Mouse (Mus musculus) liver, embryonic 14.5 days (tissue): ENCODE measurements around the gene Csrnp3. TPM values are rescaled to one million over a fixed set of nuclear protein-coding genes. Genes with fewer than 3 reads are reported as not detected.

Experiments used
- ATAC-seq: fragments of 200-750 bp; cut with Nextera tagmentation; 2 replicates; pipeline ENCODE4 v1.8.0; 2017; ENCODE audit warnings: moderate number of reproducible peaks, mild to moderate bottlenecking, moderate library complexity; ENCODE audit not compliant: insufficient read depth
- DNase-seq, 3 experiments: peaks; one replicate each; pipeline ENCODE4 v3.0.0-alpha.2; 2012 to 2013; ENCODE audit warnings: low read depth in 3 of 3, low spot score in 3 of 3
- H3K27ac ChIP-seq: fragments of 300-500 bp; sonication (generic); 2 replicates; pipeline ENCODE4 v1.5.1; 2014; ENCODE audit warnings: moderate library complexity, mild to moderate bottlenecking, control low read depth, inconsistent platforms
- H3K27me3 ChIP-seq: fragments of 300-500 bp; sonication (generic); 2 replicates; pipeline ENCODE4 v1.6.1; 2014; ENCODE audit warnings: mild to moderate bottlenecking, low read length, moderate library complexity; ENCODE audit not compliant: control insufficient read depth, insufficient read depth
- H3K36me3 ChIP-seq: fragments of 300-500 bp; sonication (generic); replicated peaks from 2 replicates; pipeline ENCODE4 v1.6.1; 2014; ENCODE audit warnings: low read depth; ENCODE audit not compliant: control insufficient read depth, insufficient read depth
- H3K4me1 ChIP-seq, 2 experiments: fragments of 200-500 bp in 1 of 2; fragments of 300-500 bp in 1 of 2; sonication (generic) in 1 of 2; replicated peaks; 2 replicates each; pipeline ENCODE4 v1.6.1; 2012 to 2014; ENCODE audit warnings: antibody characterized with exemption in 1 of 2, inconsistent platforms in 1 of 2, low read length in 1 of 2; ENCODE audit not compliant: control insufficient read depth in 2 of 2, insufficient read depth in 2 of 2
- H3K4me2 ChIP-seq: fragments of 300-500 bp; sonication (generic); 2 replicates; pipeline ENCODE4 v1.6.1; 2014; ENCODE audit warnings: low read depth, mild to moderate bottlenecking, control low read depth, moderate library complexity
- H3K4me3 ChIP-seq, 2 experiments: fragments of 200-500 bp in 1 of 2; fragments of 300-500 bp in 1 of 2; sonication (generic) in 1 of 2; 2 replicates each; pipeline ENCODE4 v1.5.1; 2012 to 2014; ENCODE audit warnings: low read depth in 2 of 2, low read length in 2 of 2, mild to moderate bottlenecking in 2 of 2, control low read depth in 1 of 2, inconsistent platforms in 1 of 2, moderate library complexity in 1 of 2; ENCODE audit not compliant: insufficient read depth in 1 of 2
- H3K9ac ChIP-seq: fragments of 300-500 bp; sonication (generic); replicated peaks from 2 replicates; pipeline ENCODE4 v1.6.1; 2014; ENCODE audit warnings: mild to moderate bottlenecking, control low read depth, moderate library complexity
- H3K9me3 ChIP-seq: fragments of 300-500 bp; sonication (generic); 2 replicates; pipeline ENCODE4 v1.6.1; 2016; ENCODE audit warnings: low read length, mixed read lengths; ENCODE audit not compliant: control insufficient read depth
- CTCF ChIP-seq: IDR thresholded peaks from 2 replicates; pipeline ENCODE4 v1.5.1; 2016; ENCODE audit warnings: antibody characterized with exemption, low read depth, control low read depth
- EP300 ChIP-seq: IDR thresholded peaks from 2 replicates; pipeline ENCODE4 v1.6.1; 2016; ENCODE audit warnings: antibody characterized with exemption, low read depth
- WGBS: fragments of 180-500 bp; shearing (Covaris S2); extraction: QIAGEN DNeasy Blood & Tissue Kit; methylation state at CpG from one replicate; pipeline ENCODE4 v1.1.7; 2014; ENCODE audit not compliant: insufficient replicate concordance; 5-methylcytosine and 5-hydroxymethylcytosine counted together
- polyA plus RNA-seq, 2 experiments: library from polyadenylated mRNA; depleted of rRNA in 1 of 2; stranded (reverse) in 1 of 2; unstranded in 1 of 2; fragments of >200 nt; fragmentation: Nextera tagmentation in 1 of 2; extraction: Ambion mirVana in 1 of 2; gene quantifications; 2 replicates each; pipeline versions ENCODE4 v1.2.1 to v1.2.3; 2012 to 2014

Csrnp3 gene
- polyA plus RNA-seq, 2 experiments: 0.02 TPM; not detected in 1

DNA sequence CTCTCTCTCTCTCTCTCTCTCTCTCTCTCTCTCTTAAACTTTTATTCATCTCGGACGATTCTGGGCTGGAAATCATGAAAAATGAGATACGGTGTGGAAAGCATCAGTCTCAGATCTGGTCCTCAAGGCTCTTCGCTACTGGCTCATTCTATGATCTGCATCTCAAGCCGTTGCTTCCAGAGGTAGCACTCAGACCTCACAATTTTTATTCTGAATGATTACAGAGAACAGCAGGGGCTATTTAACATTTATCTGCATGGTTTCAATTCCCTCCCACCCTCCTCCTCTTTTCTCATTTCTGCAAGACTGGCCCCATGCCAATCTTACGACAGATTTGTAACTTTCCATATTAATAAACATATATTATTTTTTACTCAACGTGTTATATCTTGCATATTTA lies 12.1 kb upstream of the Csrnp3 start:
- TF ChIP-seq CTCF (no peak), EP300 (no peak)

DNA sequence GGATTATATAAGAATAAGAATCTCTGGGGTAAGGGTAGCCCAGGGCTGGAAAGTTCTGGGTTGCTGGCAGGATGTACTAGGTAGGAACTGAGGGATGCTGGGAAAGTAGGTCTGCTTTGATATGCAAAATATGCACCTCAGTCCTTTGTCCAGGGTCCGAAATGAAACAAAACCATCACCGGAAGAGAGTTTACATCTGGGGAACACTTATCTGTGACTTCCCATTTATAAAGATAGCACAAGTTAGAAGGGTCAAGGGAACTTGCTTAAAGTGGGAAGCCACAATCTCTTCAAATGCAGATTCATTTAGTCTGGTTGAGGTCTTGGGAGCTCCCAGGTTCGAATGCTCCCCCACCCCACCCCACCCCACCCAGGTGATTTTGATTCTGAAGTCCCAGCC lies 4.0 kb upstream of the Csrnp3 start:
- 29% methylated on average over 3 of the region's 3 CpGs for WGBS
- H3K4me2 ChIP-seq: no peak overlapping the region
- ATAC-seq (no peak), DNase-seq (no peak)
- peaks cover 21% of the 10 kb centered on the region for H3K27me3 ChIP-seq
- H3K9me3 ChIP-seq: no peaks in the 10 kb centered on the region
- no peaks in the 10 kb centered on the region for H3K36me3 ChIP-seq
- TF ChIP-seq CTCF: no peak
- TF ChIP-seq EP300: no peak
- H3K4me3 ChIP-seq: no peak overlapping the region
- no peak overlapping the region for H3K27ac ChIP-seq
- peaks cover 4% of the 10 kb centered on the region in 2 experiments; a peak in 3 of 4 replicates for H3K4me1 ChIP-seq
- no peak overlapping the region for H3K9ac ChIP-seq

More for the DNA sequence above, 12.1 kb upstream of the Csrnp3 start:
- Histone ChIP-seq H3K27ac (no peak overlapping the region), H3K4me3 (no peak overlapping the region), H3K9ac (no peak overlapping the region), H3K4me2 (no peak overlapping the region), H3K27me3 (no peaks in the 10 kb centered on the region), H3K9me3 (no peaks in the 10 kb centered on the region), H3K4me1 (peaks cover 0 to 4% of the 10 kb centered on the region in 2 experiments; a peak in 2 of 4 replicates), H3K36me3 (no peaks in the 10 kb centered on the region)
- WGBS: 71% methylated on average over 7 of the region's 7 CpGs
- ATAC-seq (no peak), DNase-seq (no peak)

DNA sequence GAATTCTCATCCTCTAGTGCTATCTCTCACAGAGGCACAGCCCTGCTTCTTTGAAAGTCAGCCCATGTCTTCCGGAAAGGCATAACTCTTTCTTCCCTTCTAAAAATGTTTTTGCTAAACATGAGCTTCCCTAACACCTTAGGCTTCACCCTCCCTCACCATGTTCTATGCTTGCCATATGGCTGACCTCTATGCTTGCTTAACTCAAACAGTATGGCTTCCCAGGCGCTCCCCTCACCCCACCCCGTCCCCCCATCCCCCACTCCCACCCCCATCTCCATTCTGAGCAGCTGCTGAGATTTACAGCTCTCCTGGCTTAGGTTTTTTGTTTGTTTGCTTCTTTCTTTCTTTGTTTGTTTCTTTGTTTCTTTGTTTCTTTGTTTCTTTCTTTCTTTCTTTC lies 3.2 kb upstream of the Csrnp3 start:
- 36% methylated on average over 3 of the region's 3 CpGs for WGBS
- no peak overlapping the region for H3K4me2 ChIP-seq
- no peak for DNase-seq
- no peaks in the 10 kb centered on the region for H3K9me3 ChIP-seq
- H3K4me3 ChIP-seq: no peak overlapping the region
- H3K36me3 ChIP-seq: no peaks in the 10 kb centered on the region
- no peak overlapping the region for H3K9ac ChIP-seq
- TF ChIP-seq CTCF (no peak), EP300 (no peak)
- no peak overlapping the region for H3K27ac ChIP-seq
- H3K27me3 ChIP-seq: peaks cover 21% of the 10 kb centered on the region
- ATAC-seq: no peak
- peaks cover 4% of the 10 kb centered on the region in 2 experiments; a peak in 3 of 4 replicates for H3K4me1 ChIP-seq

DNA sequence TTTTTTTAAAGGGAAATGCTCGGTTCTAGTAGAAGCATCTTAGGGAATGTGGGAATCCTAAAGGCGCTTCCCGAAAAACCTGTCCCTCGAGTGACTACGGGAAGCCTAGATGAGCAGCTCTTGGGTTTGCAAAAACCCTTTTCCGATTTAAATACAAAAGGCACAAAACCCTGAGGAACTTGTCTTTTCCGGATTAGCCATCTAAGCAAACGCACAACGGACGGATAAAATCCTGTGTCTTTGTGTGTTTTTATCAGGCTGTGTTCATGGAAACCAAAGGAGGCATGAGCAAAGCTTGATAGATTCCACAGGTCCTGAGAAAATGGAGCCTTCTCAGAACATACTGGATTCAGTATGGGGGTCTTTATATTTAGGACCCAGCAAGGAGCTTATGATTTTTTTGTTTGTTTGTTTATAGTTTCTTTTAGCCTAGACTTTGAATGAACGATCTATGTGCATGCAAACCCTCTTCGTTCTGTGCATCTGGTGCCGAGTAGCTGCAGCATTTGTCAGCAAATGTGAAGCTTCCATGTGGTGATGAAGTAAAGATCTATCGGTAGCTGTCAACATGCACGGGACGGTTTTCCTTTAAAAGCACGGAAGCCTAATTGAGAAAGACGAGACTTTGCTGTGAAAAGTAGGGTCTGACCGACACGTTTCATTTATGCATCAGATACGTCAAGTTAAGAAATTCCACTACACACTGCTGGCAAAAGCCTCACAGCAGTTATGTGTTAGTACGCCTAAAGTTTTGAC lies 611 bp downstream of the Csrnp3 start:
- Histone ChIP-seq H3K9ac (no peak overlapping the region), H3K27me3 (peaks cover 21% of the 10 kb centered on the region), H3K4me2 (peak overlapping the region; percentile 56), H3K36me3 (no peaks in the 10 kb centered on the region), H3K27ac (no peak overlapping the region), H3K9me3 (no peaks in the 10 kb centered on the region), H3K4me3 (peak overlapping the region; percentile 24 to 27; a peak in 3 of 4 replicates), H3K4me1 (peaks cover 10 to 11% of the 10 kb centered on the region in 2 experiments)
- no peak for TF ChIP-seq CTCF
- TF ChIP-seq EP300: no peak
- DNase-seq (no peak), ATAC-seq (no peak)
- WGBS: 4% methylated on average over 22 of the region's 22 CpGs

DNA sequence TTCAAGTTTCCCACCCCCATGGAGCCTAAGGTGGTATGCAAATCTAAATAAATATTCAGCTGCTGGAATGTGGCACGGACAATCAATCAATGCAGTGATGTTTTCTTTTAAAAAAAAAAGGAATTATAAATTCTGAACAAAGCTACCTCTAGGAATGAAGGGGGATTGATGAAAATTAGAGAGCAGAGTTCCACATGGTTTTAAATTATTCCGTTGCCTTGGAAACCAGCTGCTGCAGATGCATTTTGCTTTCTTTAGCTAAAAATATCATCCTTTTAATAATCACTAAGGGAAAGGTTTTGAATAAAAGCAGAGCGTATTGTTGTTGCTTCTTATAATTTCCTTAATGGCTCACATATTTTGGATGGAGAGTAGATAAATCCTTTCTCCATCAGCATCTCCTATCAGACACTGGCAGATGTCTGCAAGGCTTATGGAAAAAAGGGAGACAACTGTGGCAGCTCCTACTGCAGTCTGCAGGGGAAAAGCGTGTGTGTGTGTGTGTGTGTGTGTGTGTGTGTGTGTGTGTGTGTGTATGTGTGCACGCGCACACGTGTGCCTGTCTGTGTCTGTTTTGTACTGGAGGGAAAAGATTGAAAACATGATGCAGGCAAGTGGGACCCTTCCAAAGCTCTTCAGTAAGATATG lies 2.0 kb downstream of the Csrnp3 start:
- TF ChIP-seq EP300 (no peak), CTCF (no peak)
- H3K4me2 ChIP-seq: no peak overlapping the region
- no peak for ATAC-seq
- no peak overlapping the region for H3K9ac ChIP-seq
- H3K27ac ChIP-seq: no peak overlapping the region
- H3K36me3 ChIP-seq: no peaks in the 10 kb centered on the region
- peaks cover 21% of the 10 kb centered on the region for H3K27me3 ChIP-seq
- H3K4me1 ChIP-seq: peaks cover 10 to 11% of the 10 kb centered on the region in 2 experiments
- no peak for DNase-seq
- no peak overlapping the region for H3K4me3 ChIP-seq
- 58% methylated on average over 7 of the region's 7 CpGs for WGBS
- no peaks in the 10 kb centered on the region for H3K9me3 ChIP-seq
